ENCODE assay signal across 13 mouse cellular contexts in the genomic region with DNA sequence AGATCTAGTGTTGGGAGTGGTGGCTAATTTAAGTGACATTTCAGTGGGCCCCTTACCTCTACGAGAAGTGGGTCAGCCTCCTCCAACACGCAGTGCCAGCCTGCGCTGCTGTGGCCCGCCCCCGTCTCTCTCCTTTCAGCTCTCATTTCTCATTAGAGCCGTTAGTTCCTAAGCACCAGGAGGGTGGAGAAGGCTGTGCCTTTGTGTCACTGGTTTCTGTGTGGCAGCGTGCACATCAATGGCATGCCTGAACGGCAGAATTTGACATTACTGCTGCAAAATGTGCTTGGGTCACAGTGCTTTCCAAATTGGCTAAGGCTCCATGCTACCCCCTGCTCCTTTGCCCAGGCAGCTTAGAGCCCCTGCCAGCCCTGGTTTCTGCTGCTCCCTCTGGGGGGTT.
A peak's percentile ranks its signal among the peaks of the same experiment; 100 is the strongest.
DNase-seq lines count a peak whose midpoint lies in the region; ATAC-seq and TF ChIP-seq lines count a peak whose summit lies in the region.
"Had no signal": no experiment of that assay in that cellular context is flagged by ENCODE, and none has a peak within 500 bp of the region (broad histone marks: within the 10 kb centered on the region; RNA-seq: fewer than 3 reads in every experiment).

No protein-coding gene starts in this region.

- no peak overlapping the region for H3K27ac ChIP-seq in heart, embryonic 12.5 days (ENCODE audit: poor library complexity, severe bottlenecking)
- H3K27ac ChIP-seq in forebrain, postnatal 0 days (ENCODE audit: low read depth, low read length) = peak overlapping the region; percentile 82
- peak overlapping the region; percentile 78 for H3K27ac ChIP-seq in midbrain, embryonic 13.5 days
- H3K27ac ChIP-seq: liver, embryonic 13.5 days had no signal

- H3K36me3 ChIP-seq in heart, embryonic 12.5 days = no peaks in the 10 kb centered on the region
- H3K36me3 ChIP-seq in forebrain, postnatal 0 days (ENCODE audit: insufficient read depth) = no peaks in the 10 kb centered on the region
- no peaks in the 10 kb centered on the region for H3K36me3 ChIP-seq in midbrain, embryonic 13.5 days
- H3K36me3 ChIP-seq: liver, embryonic 13.5 days had no signal

- TF ChIP-seq POLR2A in brain, embryonic 14.5 days (IDR thresholded peaks at IDR 0.05; ENCODE audit: borderline replicate concordance, extremely low read depth, insufficient read depth, insufficient read length, poor library complexity, severe bottlenecking) = no peak
- no peak for TF ChIP-seq POLR2A in lung, adult 2 months (IDR thresholded peaks at IDR 0.05; ENCODE audit: borderline replicate concordance, extremely low read depth, low read depth, low read length)

- TF ChIP-seq CTCF in brain, embryonic 14.5 days (IDR thresholded peaks at IDR 0.05; ENCODE audit: borderline replicate concordance, extremely low read depth, insufficient read depth, insufficient read length) = no peak
- no peak for TF ChIP-seq CTCF in forebrain, postnatal 0 days (IDR thresholded peaks at IDR 0.05; ENCODE audit: low read depth)
- no peak for TF ChIP-seq CTCF in lung, adult 2 months (IDR thresholded peaks at IDR 0.05; ENCODE audit: insufficient read depth, low read length)

- DNase-seq in heart, adult 8-10 months (ENCODE audit: low spot score) = no peak
- peak; percentile 82 for DNase-seq in brain, embryonic 14.5 days (ENCODE audit: low read depth)
- peak; percentile 73 for DNase-seq in forebrain, postnatal 0 days
- DNase-seq in urinary bladder, postnatal 4 days (ENCODE audit: low spot score in 2 of 2) = no peak
- DNase-seq in lung, adult 2 months = no peak
- no peak for DNase-seq in frontal cortex, postnatal 14 days (ENCODE audit: low spot score in 2 of 2)
- DNase-seq: adrenal gland, postnatal 25 days; B cell, adult 2 months; cerebellum, adult 9-10 months; liver, embryonic 13.5 days had no signal

- no peaks in the 10 kb centered on the region for H3K27me3 ChIP-seq in heart, embryonic 12.5 days (replicated peaks)
- no peaks in the 10 kb centered on the region for H3K27me3 ChIP-seq in forebrain, postnatal 0 days (ENCODE audit: insufficient read depth, low read length)
- no peaks in the 10 kb centered on the region; the same call in 1 of the 2 replicates for H3K27me3 ChIP-seq in midbrain, embryonic 13.5 days

- peak overlapping the region; percentile 10 for H3K9ac ChIP-seq in heart, embryonic 12.5 days
- H3K9ac ChIP-seq in forebrain, postnatal 0 days = peak overlapping the region; percentile 35
- peak overlapping the region; percentile 32; the same call in 1 of the 2 replicates for H3K9ac ChIP-seq in midbrain, embryonic 13.5 days (replicated peaks)
- H3K9ac ChIP-seq: liver, embryonic 13.5 days had no signal

- no peak overlapping the region for H3K4me2 ChIP-seq in heart, embryonic 12.5 days
- peak overlapping the region; percentile 29 for H3K4me2 ChIP-seq in forebrain, postnatal 0 days (ENCODE audit: low read depth)
- peak overlapping the region; percentile 25 for H3K4me2 ChIP-seq in midbrain, embryonic 13.5 days (replicated peaks)
- H3K4me2 ChIP-seq: liver, embryonic 13.5 days had no signal

- no peak for ATAC-seq in heart, embryonic 12.5 days (ENCODE audit: insufficient number of reproducible peaks, low FRiP score)
- ATAC-seq in forebrain, postnatal 0 days = peak; percentile 81
- peak; percentile 72 for ATAC-seq in midbrain, embryonic 13.5 days
- ATAC-seq: intestine, postnatal 0 days had no signal

- peaks cover 65% of the 10 kb centered on the region for H3K4me1 ChIP-seq in heart, embryonic 12.5 days (replicated peaks)
- peaks cover 26% of the 10 kb centered on the region for H3K4me1 ChIP-seq in forebrain, postnatal 0 days (ENCODE audit: insufficient read depth)
- H3K4me1 ChIP-seq in midbrain, embryonic 13.5 days (replicated peaks) = peaks cover 49% of the 10 kb centered on the region
- H3K4me1 ChIP-seq in lung, adult 2 months (ENCODE audit: control insufficient read depth, insufficient read depth, low read length) = no peaks in the 10 kb centered on the region; the same call in 1 of the 2 replicates

- no peak overlapping the region for H3K4me3 ChIP-seq in heart, embryonic 12.5 days
- H3K4me3 ChIP-seq in forebrain, postnatal 0 days (ENCODE audit: low read depth, low read length) = no peak overlapping the region
- H3K4me3 ChIP-seq in midbrain, embryonic 13.5 days (replicated peaks) = no peak overlapping the region
- H3K4me3 ChIP-seq in lung, adult 2 months (replicated peaks; ENCODE audit: extremely low read depth, low read depth, low read length) = no peak overlapping the region
- H3K4me3 ChIP-seq: liver, embryonic 13.5 days had no signal

- WGBS in heart, embryonic 12.5 days = 45% methylated on average over 8 of the region's 8 CpGs
- 2% methylated on average over 8 of the region's 8 CpGs for WGBS in forebrain, postnatal 0 days
- 6% methylated on average over 8 of the region's 8 CpGs for WGBS in midbrain, embryonic 13.5 days
- WGBS in lung, adult 2 months = 37% methylated on average over 8 of the region's 8 CpGs

- H3K9me3 ChIP-seq in heart, embryonic 12.5 days (replicated peaks) = no peaks in the 10 kb centered on the region
- no peaks in the 10 kb centered on the region for H3K9me3 ChIP-seq in forebrain, postnatal 0 days (ENCODE audit: low read length)
- no peaks in the 10 kb centered on the region for H3K9me3 ChIP-seq in midbrain, embryonic 13.5 days
- H3K9me3 ChIP-seq: liver, embryonic 13.5 days had no signal

Comparison
In these comparisons a context has a peak if more than half of its experiments do, and no peak if none do; other contexts are left out.
1. DNase-seq: peak in brain, embryonic 14.5 days (single experiment) and forebrain, postnatal 0 days (single experiment); none in heart, adult 8-10 months (single experiment), urinary bladder, postnatal 4 days (0 of 2), lung, adult 2 months (single experiment) and frontal cortex, postnatal 14 days (0 of 2).
2. Peak in every context shown above with its lines, with median percentiles within 50 percentile points of each other: H3K9ac ChIP-seq.